12 mouse cellular contexts compared by ENCODE assay signal in genomic region chr17:48430394-48430793, GRCm38 (mm10). TPM values are rescaled to one million over a fixed set of nuclear protein-coding genes. Genes with fewer than 3 reads are reported as not detected.
A peak's percentile ranks its signal among the peaks of the same experiment; 100 is the strongest.
DNase-seq lines count a peak whose midpoint lies in the region; ATAC-seq lines count a peak whose summit lies in the region.
"Had no signal": no experiment of that assay in that cellular context is flagged by ENCODE, and none has a peak within 500 bp of the region (broad histone marks: within the 10 kb centered on the region; RNA-seq: fewer than 3 reads in every experiment).

No protein-coding gene starts in this region.

- whole genome bisulfite sequencing in kidney, embryonic 15.5 days = 27% methylated on average over 5 of the region's 5 CpGs
- WGBS in embryonic facial prominence, embryonic 12.5 days = 26% methylated on average over 5 of the region's 5 CpGs

- no peak overlapping the region for H3K4me2 ChIP-seq in kidney, embryonic 15.5 days
- H3K4me2 ChIP-seq in embryonic facial prominence, embryonic 12.5 days (replicated peaks) = no peak overlapping the region
- H3K4me2 ChIP-seq: midbrain, embryonic 12.5 days had no signal

- intact Hi-C loops in heart, postnatal 14 days (cut with DNase I) = no loop called here

- ATAC-seq in kidney, embryonic 15.5 days (replicated peaks; ENCODE audit: low FRiP score) = no peak
- ATAC-seq in embryonic facial prominence, embryonic 12.5 days (ENCODE audit: insufficient number of reproducible peaks, insufficient read depth, low FRiP score, low TSS enrichment) = no peak
- ATAC-seq: hindbrain, postnatal 0 days had no signal

- H3K27me3 ChIP-seq in kidney, embryonic 15.5 days = no peaks in the 10 kb centered on the region
- no peaks in the 10 kb centered on the region for H3K27me3 ChIP-seq in embryonic facial prominence, embryonic 12.5 days
- H3K27me3 ChIP-seq: midbrain, embryonic 12.5 days had no signal

- no peaks in the 10 kb centered on the region for H3K9me3 ChIP-seq in kidney, embryonic 15.5 days (replicated peaks)
- no peaks in the 10 kb centered on the region for H3K9me3 ChIP-seq in embryonic facial prominence, embryonic 12.5 days
- H3K9me3 ChIP-seq: midbrain, embryonic 12.5 days had no signal

- no peak for DNase-seq in kidney, adult 9 months
- peak; percentile 32 to 42 for DNase-seq in heart, postnatal 14 days
- peak; percentile 26 to 49 for DNase-seq in lung, postnatal 4 days
- DNase-seq in frontal cortex, adult 2 months (ENCODE audit: extremely low spot score in 1 of 2, low spot score in 1 of 2) = no peak
- DNase-seq in thymus, postnatal 0 days (ENCODE audit: low spot score) = no peak
- no peak for DNase-seq in kidney, adult 8-10 months
- DNase-seq: cerebellum, adult 11-12 months had no signal

- H3K9ac ChIP-seq in kidney, embryonic 15.5 days = no peak overlapping the region
- no peak overlapping the region for H3K9ac ChIP-seq in embryonic facial prominence, embryonic 12.5 days
- H3K9ac ChIP-seq: midbrain, embryonic 12.5 days had no signal

- H3K4me3 ChIP-seq in kidney, embryonic 15.5 days (replicated peaks) = no peak overlapping the region
- no peak overlapping the region for H3K4me3 ChIP-seq in embryonic facial prominence, embryonic 12.5 days
- H3K4me3 ChIP-seq: midbrain, embryonic 12.5 days had no signal

- H3K27ac ChIP-seq in kidney, embryonic 15.5 days = peak overlapping the region; percentile 76
- H3K27ac ChIP-seq in embryonic facial prominence, embryonic 12.5 days = peak overlapping the region; percentile 43
- H3K27ac ChIP-seq: hindbrain, postnatal 0 days; midbrain, embryonic 12.5 days had no signal

- no peaks in the 10 kb centered on the region for H3K36me3 ChIP-seq in kidney, embryonic 15.5 days
- H3K36me3 ChIP-seq in embryonic facial prominence, embryonic 12.5 days = no peaks in the 10 kb centered on the region
- H3K36me3 ChIP-seq: midbrain, embryonic 12.5 days had no signal

- peaks cover 53% of the 10 kb centered on the region for H3K4me1 ChIP-seq in kidney, embryonic 15.5 days
- H3K4me1 ChIP-seq in embryonic facial prominence, embryonic 12.5 days = peaks cover 21% of the 10 kb centered on the region

RNA-seq across cellular contexts. Expression of gene Apobec2, which starts 2.3 kb away (rescaled TPM):
- 4.2 and 6.9 TPM in 2 replicates for polyA plus RNA-seq in kidney, embryonic 15.5 days (2015; fragmentation: Nextera tagmentation; extraction: Ambion mirVana)
- polyA plus RNA-seq in embryonic facial prominence, embryonic 12.5 days (2016; fragmentation: Nextera tagmentation; extraction: Ambion mirVana) = 3.4 and 5.7 TPM in 2 replicates
- 100 to 1,000 TPM; 243 TPM for total RNA-seq in heart, postnatal 14 days (2021)
- polyA plus RNA-seq in frontal cortex, adult 2 months (2012; rRNA removed) = 0.08 and 0.21 TPM in 2 replicates
- 0.86 and 1.6 TPM in 2 replicates for polyA plus RNA-seq in thymus, postnatal 0 days (2015; fragmentation: Nextera tagmentation; extraction: Ambion mirVana)
- total RNA-seq: left cerebral cortex, adult 18-20 months had no signal

RNA-seq across cellular contexts. Expression of gene Oard1, which starts 20.6 kb away (rescaled TPM):
- polyA plus RNA-seq in kidney, embryonic 15.5 days (2015; fragmentation: Nextera tagmentation; extraction: Ambion mirVana) = 72.4 and 74.9 TPM in 2 replicates
- polyA plus RNA-seq in embryonic facial prominence, embryonic 12.5 days (2016; fragmentation: Nextera tagmentation; extraction: Ambion mirVana) = 57.1 and 64.0 TPM in 2 replicates
- 10 to 100 TPM; 10.7 to 12.9 TPM for total RNA-seq in heart, postnatal 14 days (2021)
- polyA plus RNA-seq in frontal cortex, adult 2 months (2012; rRNA removed) = 17.5 and 20.7 TPM in 2 replicates
- 71.0 and 73.3 TPM in 2 replicates for polyA plus RNA-seq in thymus, postnatal 0 days (2015; fragmentation: Nextera tagmentation; extraction: Ambion mirVana)

RNA-seq across cellular contexts. Expression of gene Nfya, which starts 20.7 kb away (rescaled TPM):
- polyA plus RNA-seq in kidney, embryonic 15.5 days (2015; fragmentation: Nextera tagmentation; extraction: Ambion mirVana) = 15.8 and 17.8 TPM in 2 replicates
- 19.6 and 19.9 TPM in 2 replicates for polyA plus RNA-seq in embryonic facial prominence, embryonic 12.5 days (2016; fragmentation: Nextera tagmentation; extraction: Ambion mirVana)
- 10 to 100 TPM; 24.3 to 26.5 TPM for total RNA-seq in heart, postnatal 14 days (2021)
- polyA plus RNA-seq in frontal cortex, adult 2 months (2012; rRNA removed) = 31.2 and 35.5 TPM in 2 replicates
- polyA plus RNA-seq in thymus, postnatal 0 days (2015; fragmentation: Nextera tagmentation; extraction: Ambion mirVana) = 13.3 and 15.2 TPM in 2 replicates

RNA-seq across cellular contexts. Expression of gene Tspo2, which starts 20.9 kb away (rescaled TPM):
- 2.4 and 4.1 TPM in 2 replicates for polyA plus RNA-seq in kidney, embryonic 15.5 days (2015; fragmentation: Nextera tagmentation; extraction: Ambion mirVana)
- 0.89 and 1.5 TPM in 2 replicates for polyA plus RNA-seq in embryonic facial prominence, embryonic 12.5 days (2016; fragmentation: Nextera tagmentation; extraction: Ambion mirVana)
- 1 to 10 TPM in 1 of 2 experiments, under 1 TPM in 1; 0.96 to 1.8 TPM for total RNA-seq in heart, postnatal 14 days (2021)
- polyA plus RNA-seq in frontal cortex, adult 2 months (2012; rRNA removed) = 0.06 TPM in 1 of 2 replicates, not detected in the other
- 0.17 TPM in 1 of 2 replicates, not detected in the other for polyA plus RNA-seq in thymus, postnatal 0 days (2015; fragmentation: Nextera tagmentation; extraction: Ambion mirVana)
- total RNA-seq: left cerebral cortex, adult 18-20 months had no signal

RNA-seq across cellular contexts. Expression of gene Unc5cl, which starts 24.3 kb away (rescaled TPM):
- 5.6 and 5.7 TPM in 2 replicates for polyA plus RNA-seq in kidney, embryonic 15.5 days (2015; fragmentation: Nextera tagmentation; extraction: Ambion mirVana)
- polyA plus RNA-seq in embryonic facial prominence, embryonic 12.5 days (2016; fragmentation: Nextera tagmentation; extraction: Ambion mirVana) = 0.47 and 0.53 TPM in 2 replicates
- total RNA-seq in heart, postnatal 14 days (2021) = under 1 TPM; 0.17 to 0.83 TPM
- polyA plus RNA-seq in frontal cortex, adult 2 months (2012; rRNA removed) = 0.08 TPM in 1 of 2 replicates, not detected in the other
- 17.2 and 21.6 TPM in 2 replicates for polyA plus RNA-seq in thymus, postnatal 0 days (2015; fragmentation: Nextera tagmentation; extraction: Ambion mirVana)

Comparison
In these comparisons a context has a peak if more than half of its experiments do, and no peak if none do; other contexts are left out.
1. DNase-seq: peak in heart, postnatal 14 days (2 of 2) and lung, postnatal 4 days (2 of 2); none in kidney, adult 9 months (single experiment), frontal cortex, adult 2 months (0 of 2), thymus, postnatal 0 days (single experiment) and kidney, adult 8-10 months (0 of 2).